Mouse (Mus musculus) macrophage (primary cell): Measurements from ENCODE around the gene Usp27x. TPM values are rescaled to one million over a fixed set of nuclear protein-coding genes. Genes with fewer than 3 reads are reported as not detected.

Experiments used
- polyA plus RNA-seq: library from polyadenylated mRNA; stranded (reverse); fragments of 250-400 nt; gene quantifications from 3 replicates; pipeline ENCODE4 v1.2.4, GENCODE M21; 2018; ENCODE audit warnings: inconsistent platforms

Usp27x gene
- polyA plus RNA-seq, 1 experiment from 2014 or later = 1.8 TPM

Other genes starting within 250 kb of the Usp27x start
- gene Clcn5, start 56.5 kb downstream of the Usp27x start, polyA plus RNA-seq = 23.6 to 68.1 TPM (median 25.9 TPM) in 3 replicates
- gene Foxp3, start 197.8 kb upstream of the Usp27x start, polyA plus RNA-seq = 0.04 TPM in 1 of 3 replicates, not detected in the others
- 1.1 to 2.8 TPM (median 1.4 TPM) in 3 replicates for gene Ppp1r3f, start 198.5 kb upstream of the Usp27x start, polyA plus RNA-seq
- gene Ccdc22, start 229.7 kb upstream of the Usp27x start, polyA plus RNA-seq = 18.2 to 30.9 TPM (median 28.2 TPM) in 3 replicates
- 0.09 to 0.16 TPM (median 0.15 TPM) in 3 replicates for gene Cacna1f, start 231.3 kb upstream of the Usp27x start, polyA plus RNA-seq